Mouse (Mus musculus) neural tube, embryonic 12.5 days (tissue): ENCODE measurements around the gene Tmem238l. TPM values are rescaled to one million over a fixed set of nuclear protein-coding genes. Genes with fewer than 3 reads are reported as not detected.

Source experiments
- ATAC-seq: fragments of 200-750 bp; cut with Nextera tagmentation; 2 replicates; pipeline ENCODE4 v1.8.0; 2017; ENCODE audit warnings: low read depth, mild to moderate bottlenecking, moderate TSS enrichment, moderate library complexity; ENCODE audit not compliant: low FRiP score
- H3K27ac ChIP-seq: fragments of 300-500 bp; sonication (generic); 2 replicates; pipeline ENCODE4 v1.5.1; 2016
- H3K27me3 ChIP-seq: fragments of 300-500 bp; sonication (generic); replicated peaks from 2 replicates; pipeline ENCODE4 v1.6.1; 2016; ENCODE audit warnings: mild to moderate bottlenecking
- H3K36me3 ChIP-seq: fragments of 300-500 bp; sonication (generic); 2 replicates; pipeline ENCODE4 v1.6.1; 2016; ENCODE audit warnings: mild to moderate bottlenecking
- H3K4me1 ChIP-seq: fragments of 300-500 bp; sonication (generic); 2 replicates; pipeline ENCODE4 v1.6.1; 2016
- H3K4me2 ChIP-seq: fragments of 300-500 bp; sonication (generic); replicated peaks from 2 replicates; pipeline ENCODE4 v1.6.1; 2016; ENCODE audit warnings: mild to moderate bottlenecking
- H3K4me3 ChIP-seq: fragments of 300-500 bp; sonication (generic); 2 replicates; pipeline ENCODE4 v1.5.1; 2016
- H3K9ac ChIP-seq: fragments of 300-500 bp; sonication (generic); 2 replicates; pipeline ENCODE4 v1.6.1; 2016; ENCODE audit warnings: mild to moderate bottlenecking
- H3K9me3 ChIP-seq: fragments of 300-500 bp; sonication (generic); 2 replicates; pipeline ENCODE4 v1.6.1; 2016; ENCODE audit warnings: mild to moderate bottlenecking
- WGBS: fragments of 180-500 bp; shearing (Covaris S2); methylation state at CpG from one replicate; pipeline ENCODE4 v1.1.7; 2016; 5-methylcytosine and 5-hydroxymethylcytosine counted together
- polyA plus RNA-seq: library from polyadenylated mRNA; unstranded; fragments of >200 nt; fragmentation: Nextera tagmentation; extraction: Ambion mirVana; gene quantifications from 2 replicates; pipeline ENCODE4 v1.2.1, GENCODE M21; 2016

Tmem238l gene
- polyA plus RNA-seq: not detected in 2 replicates

- Histone ChIP-seq H3K27me3 (no peaks in the 10 kb centered on the region), H3K9ac (no peak within 1 kb of the TSS), H3K4me3 (no peak within 1 kb of the TSS), H3K4me1 (no peaks in the 10 kb centered on the region), H3K9me3 (no peaks in the 10 kb centered on the region), H3K27ac (no peak within 1 kb of the TSS), H3K36me3 (no peaks in the 10 kb centered on the region), H3K4me2 (no peak within 1 kb of the TSS)
- 85% methylated on average over 9 of the region's 9 CpGs for WGBS
- no peak for ATAC-seq
Measured at GRCm38 (mm10) chr11:66956303-66956702, at the start of gene Tmem238l. TSS of gene Tmem238l (plus strand) at chr11:66956638.

GRCm38 (mm10) chr11:66911811-66912210 lies 44.6 kb upstream of the Tmem238l start, which contains the start of gene Pirt:
TSS of gene Pirt (plus strand) at chr11:66911981.
- no peak for ATAC-seq
- Histone ChIP-seq H3K4me1 (no peaks in the 10 kb centered on the region), H3K27me3 (no peaks in the 10 kb centered on the region), H3K27ac (no peak within 1 kb of the TSS), H3K4me2 (peak within 1 kb of the TSS; percentile 2; the same call in 1 of the 2 replicates), H3K9ac (no peak within 1 kb of the TSS), H3K9me3 (no peaks in the 10 kb centered on the region), H3K4me3 (no peak within 1 kb of the TSS), H3K36me3 (no peaks in the 10 kb centered on the region)
- WGBS: 57% methylated on average over 10 of the region's 10 CpGs

- Histone ChIP-seq H3K4me2 (peak overlapping the region; percentile 2; the same call in 1 of the 2 replicates), H3K36me3 (no peaks in the 10 kb centered on the region), H3K9me3 (no peaks in the 10 kb centered on the region), H3K27me3 (no peaks in the 10 kb centered on the region), H3K4me1 (no peaks in the 10 kb centered on the region), H3K4me3 (no peak overlapping the region), H3K27ac (no peak overlapping the region), H3K9ac (no peak overlapping the region)
- WGBS: 65% methylated on average over 17 of the region's 17 CpGs
- ATAC-seq: no peak
Measured at GRCm38 (mm10) chr11:66912531-66913458, 43.6 kb upstream of the Tmem238l start.

- 22% methylated on average over 3 of the region's 3 CpGs for WGBS
- H3K9ac ChIP-seq: no peak overlapping the region
- H3K27ac ChIP-seq: no peak overlapping the region
- H3K4me3 ChIP-seq: no peak overlapping the region
- H3K4me2 ChIP-seq: no peak overlapping the region
- no peaks in the 10 kb centered on the region for H3K9me3 ChIP-seq
- ATAC-seq: peak; percentile 13; the same call in 1 of the 2 replicates
- no peaks in the 10 kb centered on the region for H3K27me3 ChIP-seq
- no peaks in the 10 kb centered on the region for H3K36me3 ChIP-seq
- H3K4me1 ChIP-seq: no peaks in the 10 kb centered on the region
Measured at GRCm38 (mm10) chr11:66914249-66914648, 42.2 kb upstream of the Tmem238l start.

DNA sequence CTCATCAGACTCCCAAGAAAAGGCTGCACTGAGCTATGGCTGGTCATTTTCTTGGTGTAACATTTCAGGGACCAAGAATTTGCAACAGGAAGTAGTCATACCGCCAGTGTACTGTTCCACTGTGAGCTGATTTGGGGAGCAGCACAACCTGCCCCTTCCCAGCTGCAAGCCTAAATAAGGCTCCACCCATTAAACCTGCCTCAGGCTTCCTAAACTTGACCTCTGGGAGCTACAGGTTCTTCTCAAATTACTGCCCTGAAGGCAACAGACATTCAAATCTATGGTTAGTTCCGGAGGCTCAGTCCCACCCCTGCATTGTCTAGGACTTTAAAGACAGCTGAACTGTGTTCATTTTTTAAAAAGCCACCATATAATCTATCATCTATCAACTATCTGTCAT lies 36.4 kb upstream of the Tmem238l start:
- ATAC-seq: no peak
- no peaks in the 10 kb centered on the region for H3K27me3 ChIP-seq
- H3K4me2 ChIP-seq: no peak overlapping the region
- no peak overlapping the region for H3K9ac ChIP-seq
- no peaks in the 10 kb centered on the region for H3K36me3 ChIP-seq
- H3K4me3 ChIP-seq: no peak overlapping the region
- WGBS: 80% methylated on average over 2 of the region's 2 CpGs
- no peaks in the 10 kb centered on the region for H3K4me1 ChIP-seq
- no peak overlapping the region for H3K27ac ChIP-seq
- H3K9me3 ChIP-seq: no peaks in the 10 kb centered on the region

DNA sequence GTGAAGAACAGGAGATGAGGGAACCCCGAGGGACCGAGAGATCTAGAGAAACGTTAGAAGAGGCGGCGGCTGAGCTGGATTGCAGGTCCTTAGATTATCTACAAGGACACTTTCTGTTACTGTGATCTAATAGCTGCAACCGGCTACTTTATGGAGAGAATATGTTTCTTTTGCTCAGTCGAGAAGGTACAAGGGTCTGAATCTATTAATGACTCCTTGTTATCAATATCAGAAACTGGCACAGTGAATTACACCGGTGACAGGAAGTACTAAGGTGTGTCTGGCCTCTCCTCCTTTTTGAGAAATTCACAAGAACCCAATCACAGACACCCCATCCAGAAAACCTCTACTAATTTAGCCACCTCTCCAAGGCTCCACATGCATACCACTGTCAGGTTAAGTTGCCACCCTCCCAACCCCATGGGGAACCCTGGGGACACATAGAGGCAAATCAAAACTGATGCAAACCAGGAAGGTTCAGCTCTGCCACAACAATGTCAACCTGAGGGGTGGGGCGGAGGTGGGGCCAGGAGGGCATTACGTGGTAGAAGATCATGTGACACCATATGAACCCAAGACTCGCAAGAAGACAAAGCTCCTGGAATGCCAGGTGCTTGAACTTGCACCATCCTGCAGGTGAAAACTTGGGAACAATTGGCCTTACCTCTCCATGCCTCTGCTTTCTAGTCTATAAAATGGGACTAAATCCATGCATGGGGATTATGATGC lies 32.2 kb upstream of the Tmem238l start:
- Histone ChIP-seq H3K9ac (no peak overlapping the region), H3K4me1 (no peaks in the 10 kb centered on the region), H3K4me3 (no peak overlapping the region), H3K27me3 (no peaks in the 10 kb centered on the region), H3K27ac (no peak overlapping the region), H3K9me3 (no peaks in the 10 kb centered on the region), H3K36me3 (no peaks in the 10 kb centered on the region), H3K4me2 (no peak overlapping the region)
- WGBS: 86% methylated on average over 11 of the region's 11 CpGs
- ATAC-seq: no peak

- Histone ChIP-seq H3K4me2 (no peak overlapping the region), H3K36me3 (no peaks in the 10 kb centered on the region), H3K4me3 (no peak overlapping the region), H3K9me3 (no peaks in the 10 kb centered on the region), H3K4me1 (no peaks in the 10 kb centered on the region), H3K9ac (no peak overlapping the region), H3K27ac (no peak overlapping the region), H3K27me3 (no peaks in the 10 kb centered on the region)
- ATAC-seq: no peak
- 62% methylated on average over 3 of the region's 3 CpGs for WGBS
Measured at GRCm38 (mm10) chr11:66928311-66928710, 28.1 kb upstream of the Tmem238l start.

DNA sequence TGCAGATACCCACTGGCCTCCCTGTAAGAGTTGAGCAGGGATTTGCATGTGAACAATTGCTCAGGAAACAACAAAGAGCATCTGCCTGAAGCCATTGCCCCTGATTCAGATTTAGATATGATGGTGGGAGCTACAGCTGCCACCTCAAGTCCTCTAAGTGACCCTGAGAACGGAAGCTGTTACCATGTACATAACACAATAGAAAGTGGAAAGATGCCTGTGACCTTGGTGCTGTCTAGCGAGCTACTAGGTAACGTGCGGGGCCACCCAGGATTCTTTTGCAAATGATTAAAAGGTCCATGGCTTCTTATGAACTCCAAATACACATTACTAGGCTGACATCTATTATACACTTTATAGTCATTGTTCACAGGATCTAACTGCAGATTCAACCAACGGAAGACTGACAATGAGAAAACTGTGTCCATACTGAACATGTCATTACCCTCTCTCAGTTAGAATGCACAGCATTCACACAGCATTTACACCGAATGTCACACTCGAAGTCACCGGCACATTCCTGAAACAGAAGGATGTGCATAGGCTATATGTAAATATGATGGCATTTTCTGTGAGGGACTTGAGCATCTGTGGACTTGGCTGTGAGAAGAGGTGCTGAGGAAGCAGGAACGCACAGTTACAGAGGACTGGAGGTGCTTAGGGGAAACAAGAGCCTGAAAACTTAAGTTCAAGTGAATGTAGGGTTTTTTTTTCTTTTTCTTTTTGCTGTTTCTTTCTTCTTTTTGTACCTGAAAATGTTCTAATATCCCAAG lies 23.4 kb upstream of the Tmem238l start:
- Histone ChIP-seq H3K4me2 (no peak overlapping the region), H3K36me3 (no peaks in the 10 kb centered on the region), H3K27ac (no peak overlapping the region), H3K9ac (no peak overlapping the region), H3K4me1 (no peaks in the 10 kb centered on the region), H3K9me3 (no peaks in the 10 kb centered on the region), H3K4me3 (no peak overlapping the region), H3K27me3 (no peaks in the 10 kb centered on the region)
- ATAC-seq: no peak
- 75% methylated on average over 9 of the region's 9 CpGs for WGBS

- no peak overlapping the region for H3K27ac ChIP-seq
- H3K36me3 ChIP-seq: no peaks in the 10 kb centered on the region
- no peaks in the 10 kb centered on the region for H3K27me3 ChIP-seq
- no peaks in the 10 kb centered on the region for H3K4me1 ChIP-seq
- H3K9me3 ChIP-seq: no peaks in the 10 kb centered on the region
- no peak overlapping the region for H3K4me2 ChIP-seq
- WGBS: 81% methylated on average over 7 of the region's 7 CpGs
- no peak overlapping the region for H3K4me3 ChIP-seq
- H3K9ac ChIP-seq: no peak overlapping the region
- no peak for ATAC-seq
Measured at GRCm38 (mm10) chr11:66934428-66935173, 21.8 kb upstream of the Tmem238l start.

- H3K4me1 ChIP-seq: no peaks in the 10 kb centered on the region
- ATAC-seq: no peak
- 94% methylated on average over 5 of the region's 5 CpGs for whole genome bisulfite sequencing
- H3K4me3 ChIP-seq: no peak overlapping the region
- no peak overlapping the region for H3K9ac ChIP-seq
- H3K36me3 ChIP-seq: no peaks in the 10 kb centered on the region
- H3K9me3 ChIP-seq: no peaks in the 10 kb centered on the region
- H3K27me3 ChIP-seq: no peaks in the 10 kb centered on the region
- H3K4me2 ChIP-seq: no peak overlapping the region
- H3K27ac ChIP-seq: no peak overlapping the region
Measured at GRCm38 (mm10) chr11:66942011-66942410, 14.4 kb upstream of the Tmem238l start.

DNA sequence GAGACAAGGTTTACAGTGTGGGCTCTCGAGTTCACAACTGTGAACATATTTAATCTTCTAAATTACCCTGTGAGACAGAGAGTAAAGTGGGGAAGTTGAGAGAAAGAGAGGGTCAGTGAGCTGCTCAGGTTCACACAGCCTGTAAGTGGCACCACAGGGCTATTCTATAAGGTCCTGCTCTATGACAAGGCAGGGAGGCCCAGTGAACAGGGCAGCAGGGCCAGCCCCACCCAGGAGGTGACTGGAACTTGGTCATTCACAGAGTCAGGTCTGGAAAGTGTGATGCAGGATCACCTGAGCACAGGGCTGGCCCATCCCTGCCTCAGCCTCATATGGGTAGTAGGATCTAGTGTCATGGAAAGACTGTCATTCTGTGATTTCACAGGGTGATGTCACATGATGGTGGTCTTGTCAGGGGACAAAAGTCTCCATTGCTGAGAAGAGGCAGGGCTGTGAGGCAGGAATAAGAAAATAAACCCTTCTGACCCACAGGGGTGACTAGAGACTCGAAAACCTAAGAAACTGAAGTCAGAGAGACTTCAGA lies 11.1 kb upstream of the Tmem238l start:
- Histone ChIP-seq H3K4me1 (no peaks in the 10 kb centered on the region), H3K36me3 (no peaks in the 10 kb centered on the region), H3K4me3 (no peak overlapping the region), H3K4me2 (no peak overlapping the region), H3K27ac (no peak overlapping the region), H3K9ac (no peak overlapping the region), H3K27me3 (no peaks in the 10 kb centered on the region), H3K9me3 (no peaks in the 10 kb centered on the region)
- no peak for ATAC-seq
- 79% methylated on average over 2 of the region's 2 CpGs for WGBS
